Mouse (Mus musculus) heart, adult 10 weeks (tissue): Measurements from ENCODE around the gene Bbs9. TPM values are rescaled to one million over a fixed set of nuclear protein-coding genes. Genes with fewer than 3 reads are reported as not detected.

Experiments used
- polyA plus RNA-seq: library from polyadenylated mRNA; stranded (reverse); fragments of 350-450 nt; fragmentation: Illumina TruSeq; extraction: RNeasy Lipid Tissue Mini Kit (QIAGEN cat#74804); gene quantifications from one replicate; pipeline ENCODE4 v1.2.3, GENCODE M21; 2014; ENCODE audit warnings: low read depth, low replicate concordance

Bbs9 gene
- polyA plus RNA-seq: 8.0 TPM

DNA sequence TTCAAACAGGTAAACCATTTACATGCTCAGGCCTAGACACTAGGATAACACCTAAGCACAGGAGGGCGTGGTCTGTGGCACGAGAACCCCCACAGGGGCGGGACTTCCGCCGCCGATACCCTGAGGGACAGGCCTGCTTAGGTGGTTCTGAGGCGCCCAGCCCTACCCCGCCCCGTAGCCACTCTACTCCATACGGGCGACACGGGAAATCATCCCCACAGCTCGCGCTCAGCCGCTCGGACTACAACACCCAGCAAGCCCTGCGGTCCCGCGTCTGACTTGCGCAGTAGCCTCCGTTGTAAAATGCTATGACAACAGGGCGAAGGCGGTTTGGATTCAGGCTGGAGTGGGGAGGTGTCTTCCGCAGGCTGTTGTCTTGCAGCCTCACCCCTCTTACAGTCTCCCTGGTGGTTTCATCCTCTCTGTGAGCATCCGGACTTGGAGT lies at the start of gene Bbs9:
Bbs9 (plus strand) TSS at position 292 of the 445 bp plus-strand sequence.

DNA sequence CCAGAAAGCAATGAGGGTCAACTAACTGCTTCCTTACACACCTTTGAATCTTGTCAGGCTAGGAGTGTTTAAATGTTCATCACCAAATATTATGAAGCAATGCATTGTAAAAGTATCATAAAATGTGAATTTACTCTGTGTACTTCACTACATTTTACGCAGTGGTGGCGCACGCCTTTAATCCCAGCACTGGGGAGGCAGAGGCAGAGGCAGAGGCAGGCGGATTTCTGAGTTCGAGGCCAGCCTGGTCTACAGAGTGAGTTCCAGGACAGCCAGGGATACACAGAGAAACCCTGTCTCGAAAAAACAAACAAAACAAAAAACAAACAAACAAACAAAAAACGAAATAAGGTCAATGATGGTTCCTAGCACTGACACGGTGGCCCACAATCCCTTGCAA lies 21.5 kb upstream of the Bbs9 start, which contains the start of gene Gm17545:
Gm17545 (plus strand) TSS at position 301 of the 400 bp plus-strand sequence.

DNA sequence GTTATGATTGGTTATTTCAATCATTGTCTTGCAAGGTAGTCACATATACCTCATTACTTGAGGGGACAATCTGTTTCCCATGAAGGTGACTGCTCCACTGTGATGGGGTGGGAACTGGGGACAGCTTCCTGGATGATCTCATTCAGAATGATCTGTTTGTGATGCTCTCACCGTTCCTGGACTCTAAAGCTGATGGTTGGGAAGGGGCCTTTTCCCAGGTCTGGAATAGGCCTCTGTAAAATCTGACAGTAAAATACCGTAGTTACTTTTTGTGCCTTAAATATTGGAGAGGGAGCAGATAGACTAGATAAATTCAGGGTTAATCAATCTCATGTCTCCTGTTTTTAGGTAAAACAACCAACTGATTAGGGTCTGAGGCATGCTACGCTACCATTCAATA lies 5.9 kb upstream of the Bbs9 start, which contains the start of gene Rp9:
Rp9 (minus strand) TSS at position 101 of the 400 bp plus-strand sequence.

Other genes with a start within 250 kb of the Bbs9 start
- gene Zfp599, start 215.8 kb upstream of the Bbs9 start, polyA plus RNA-seq: 0.16 TPM
- 6.6 TPM for gene Zfp810, start 168.1 kb upstream of the Bbs9 start, polyA plus RNA-seq
- gene Anln, start 86.5 kb upstream of the Bbs9 start, polyA plus RNA-seq: 2.0 TPM
- 1.2 TPM for gene 9530077C05Rik, start 64.2 kb upstream of the Bbs9 start, polyA plus RNA-seq
- not detected for gene Gm17545, start 21.4 kb upstream of the Bbs9 start, polyA plus RNA-seq
- gene Rp9, start 6.0 kb upstream of the Bbs9 start, polyA plus RNA-seq: 55.9 TPM